Mouse (Mus musculus) CH12.LX (cell line): ENCODE data around the gene Serinc4. TPM values are rescaled to one million over a fixed set of nuclear protein-coding genes. Genes with fewer than 3 reads are reported as not detected.
"Not testable (repeated sequence)": the region's sequence is repeated elsewhere in the genome, so short reads cannot be mapped to it uniquely, and the experiment has no call there.

ENCODE experiments used
- DNase-seq: peaks from one replicate; pipeline ENCODE4 v3.0.0-alpha.2; 2013; ENCODE audit errors: extremely low read depth
- H3K27ac ChIP-seq: 2 replicates; pipeline ENCODE4 v1.5.1; 2012; ENCODE audit warnings: low read depth, mild to moderate bottlenecking, control low read depth, moderate library complexity; ENCODE audit not compliant: insufficient read depth
- H3K27me3 ChIP-seq: replicated peaks from 2 replicates; pipeline ENCODE3; 2012; ENCODE audit warnings: inconsistent platforms
- H3K36me3 ChIP-seq, 2 experiments: replicated peaks in 1 of 2; 2 replicates each; pipeline versions ENCODE3 to v1.6.1; 2012; ENCODE audit warnings: inconsistent platforms in 1 of 2, low read length in 1 of 2, mild to moderate bottlenecking in 1 of 2, mixed read lengths in 1 of 2, moderate library complexity in 1 of 2; ENCODE audit not compliant: control insufficient read depth in 1 of 2, insufficient read depth in 1 of 2
- H3K4me1 ChIP-seq, 2 experiments: 2 replicates each; pipeline ENCODE4 v1.6.1; 2012; ENCODE audit warnings: inconsistent platforms in 1 of 2, moderate library complexity in 1 of 2; ENCODE audit not compliant: insufficient read depth in 2 of 2, control insufficient read depth in 1 of 2
- H3K4me2 ChIP-seq: 2 replicates; pipeline ENCODE4 v1.6.1; 2012; ENCODE audit warnings: low read depth, mild to moderate bottlenecking, control low read depth; ENCODE audit not compliant: poor library complexity, insufficient read depth, severe bottlenecking
- H3K4me3 ChIP-seq, 3 experiments: fragments of 150-350 bp in 1 of 3; sonication (generic) in 1 of 3; replicated peaks in 1 of 3; 2 replicates each; pipeline versions ENCODE3 to v1.5.1; 2011 to 2012; ENCODE audit warnings: low read depth in 2 of 3, low read length in 2 of 3, mild to moderate bottlenecking in 2 of 3, moderate library complexity in 2 of 3, control low read depth in 1 of 3, improper control_type of control experiment in 1 of 3, inconsistent platforms in 1 of 3, mixed read lengths in 1 of 3; ENCODE audit not compliant: poor library complexity in 1 of 3
- H3K79me2 ChIP-seq: replicated peaks from 2 replicates; pipeline ENCODE4 v1.6.1; 2012; ENCODE audit warnings: mild to moderate bottlenecking, moderate library complexity; ENCODE audit not compliant: control insufficient read depth, poor library complexity, insufficient read depth, severe bottlenecking; ENCODE audit errors: extremely low read depth
- H3K9ac ChIP-seq: 2 replicates; pipeline ENCODE4 v1.6.1; 2012; ENCODE audit warnings: low read depth, mild to moderate bottlenecking, control low read depth, moderate library complexity; ENCODE audit not compliant: insufficient read depth
- H3K9me3 ChIP-seq: replicated peaks from 2 replicates; pipeline ENCODE3; 2012; ENCODE audit warnings: low read length, inconsistent platforms, mixed read lengths
- CHD1 ChIP-seq: IDR thresholded peaks from 2 replicates; pipeline ENCODE4 v1.6.1; 2012; ENCODE audit warnings: low read depth, low read length, improper control_type of control experiment, inconsistent platforms
- CHD2 ChIP-seq: IDR thresholded peaks from 2 replicates; pipeline ENCODE4 v1.6.1; 2011; ENCODE audit warnings: low read length, improper control_type of control experiment
- CTCF ChIP-seq, 2 experiments: IDR thresholded peaks in 1 of 2; conservative IDR thresholded peaks in 1 of 2; 2 replicates each; pipeline ENCODE4 v1.5.1; 2011 to 2012; ENCODE audit warnings: low read depth in 2 of 2, low read length in 2 of 2, improper control_type of control experiment in 1 of 2, inconsistent platforms in 1 of 2, mild to moderate bottlenecking in 1 of 2, moderate library complexity in 1 of 2
- E2F4 ChIP-seq: IDR thresholded peaks from 2 replicates; pipeline ENCODE4 v1.6.1; 2011; ENCODE audit warnings: low read depth, low read length, improper control_type of control experiment; ENCODE audit not compliant: insufficient replicate concordance
- ELF1 ChIP-seq: IDR thresholded peaks from 2 replicates; pipeline ENCODE4 v1.6.1; 2014; ENCODE audit warnings: low read depth, mild to moderate bottlenecking, inconsistent platforms, low read length, improper control_type of control experiment
- EP300 ChIP-seq: IDR thresholded peaks from 2 replicates; pipeline ENCODE4 v1.6.1; 2011; ENCODE audit warnings: low read length, improper control_type of control experiment
- ETS1 ChIP-seq: conservative IDR thresholded peaks from 2 replicates; pipeline ENCODE4 v1.6.1; 2012; ENCODE audit warnings: low read depth, mild to moderate bottlenecking, inconsistent platforms, low read length, improper control_type of control experiment, moderate library complexity
- GABPA ChIP-seq: IDR thresholded peaks from 2 replicates; pipeline ENCODE4 v1.6.1; 2012; ENCODE audit warnings: low read depth, low read length, improper control_type of control experiment, inconsistent platforms; ENCODE audit not compliant: insufficient replicate concordance
- HCFC1 ChIP-seq: IDR thresholded peaks from 2 replicates; pipeline ENCODE4 v1.6.1; 2012; ENCODE audit warnings: low read depth, mild to moderate bottlenecking, inconsistent platforms, low read length, improper control_type of control experiment
- IRF4 ChIP-seq: IDR thresholded peaks from 2 replicates; pipeline ENCODE4 v1.6.1; 2014; ENCODE audit warnings: low read depth, mild to moderate bottlenecking, inconsistent platforms, low read length, improper control_type of control experiment
- JUND ChIP-seq: conservative IDR thresholded peaks from 2 replicates; pipeline ENCODE4 v1.6.1; 2011; ENCODE audit warnings: low read depth, low read length, improper control_type of control experiment
- KAT2A ChIP-seq: IDR thresholded peaks from 2 replicates; pipeline ENCODE4 v1.6.1; 2012; ENCODE audit warnings: low read length, improper control_type of control experiment, inconsistent platforms; ENCODE audit not compliant: insufficient replicate concordance
- MAFK ChIP-seq: IDR thresholded peaks from 2 replicates; pipeline ENCODE4 v1.6.1; 2011; ENCODE audit warnings: low read length, improper control_type of control experiment; ENCODE audit not compliant: insufficient replicate concordance
- MAX ChIP-seq: IDR thresholded peaks from 2 replicates; pipeline ENCODE4 v1.6.1; 2011; ENCODE audit warnings: low read length, improper control_type of control experiment
- MXI1 ChIP-seq: IDR thresholded peaks from 2 replicates; pipeline ENCODE4 v1.6.1; 2011; ENCODE audit warnings: mild to moderate bottlenecking, low read depth, low read length, improper control_type of control experiment
- MYC ChIP-seq: IDR thresholded peaks from 2 replicates; pipeline ENCODE4 v1.6.1; 2011; ENCODE audit warnings: low read depth, mild to moderate bottlenecking, improper control_type of control experiment, low read length
- NELFE ChIP-seq: IDR thresholded peaks from 2 replicates; pipeline ENCODE4 v1.6.1; 2011; ENCODE audit warnings: low read depth, low read length, improper control_type of control experiment
- NRF1 ChIP-seq: IDR thresholded peaks from 2 replicates; pipeline ENCODE4 v1.6.1; 2014; ENCODE audit warnings: low read depth, mild to moderate bottlenecking, inconsistent platforms, low read length, improper control_type of control experiment, moderate library complexity
- PAX5 ChIP-seq: IDR thresholded peaks from 2 replicates; pipeline ENCODE4 v1.6.1; 2012; ENCODE audit warnings: low read length, inconsistent platforms, mixed read lengths
- POLR2A ChIP-seq: IDR thresholded peaks from 2 replicates; pipeline ENCODE4 v1.6.1; 2011; ENCODE audit warnings: low read depth, mild to moderate bottlenecking, improper control_type of control experiment, low read length
- POLR2AphosphoS2 ChIP-seq: IDR thresholded peaks from 2 replicates; pipeline ENCODE4 v1.6.1; 2011; ENCODE audit warnings: low read depth, low read length, improper control_type of control experiment
- RAD21 ChIP-seq: IDR thresholded peaks from 2 replicates; pipeline ENCODE4 v1.6.1; 2011; ENCODE audit warnings: low read depth, mild to moderate bottlenecking, low read length, improper control_type of control experiment, moderate library complexity
- RCOR1 ChIP-seq: conservative IDR thresholded peaks from 2 replicates; pipeline ENCODE4 v1.6.1; 2012; ENCODE audit warnings: low read depth, mild to moderate bottlenecking, inconsistent platforms, low read length, improper control_type of control experiment
- SIN3A ChIP-seq: IDR thresholded peaks from 2 replicates; pipeline ENCODE4 v1.6.1; 2012; ENCODE audit warnings: low read length, improper control_type of control experiment, inconsistent platforms
- TBP ChIP-seq: conservative IDR thresholded peaks from 2 replicates; pipeline ENCODE4 v1.6.1; 2011; ENCODE audit warnings: low read depth, low read length, improper control_type of control experiment
- TCF12 ChIP-seq: IDR thresholded peaks from 2 replicates; pipeline ENCODE4 v1.6.1; 2014; ENCODE audit warnings: low read depth, mild to moderate bottlenecking, inconsistent platforms, low read length, improper control_type of control experiment
- USF1 ChIP-seq: IDR thresholded peaks from 2 replicates; pipeline ENCODE4 v1.6.1; 2014; ENCODE audit warnings: low read depth, mild to moderate bottlenecking, inconsistent platforms, low read length, improper control_type of control experiment
- USF2 ChIP-seq: conservative IDR thresholded peaks from 2 replicates; pipeline ENCODE4 v1.6.1; 2011; ENCODE audit warnings: low read depth, low read length, improper control_type of control experiment
- ZC3H11A ChIP-seq: IDR thresholded peaks from 2 replicates; pipeline ENCODE4 v1.6.1; 2012; ENCODE audit warnings: low read depth, mild to moderate bottlenecking, inconsistent platforms, low read length, improper control_type of control experiment
- ZMIZ1 ChIP-seq: IDR thresholded peaks from 2 replicates; pipeline ENCODE4 v1.6.1; 2012; ENCODE audit warnings: low read depth, mild to moderate bottlenecking, inconsistent platforms, low read length, improper control_type of control experiment
- ZNF384 ChIP-seq: IDR thresholded peaks from 2 replicates; pipeline ENCODE4 v1.6.1; 2012; ENCODE audit warnings: low read depth, low read length, improper control_type of control experiment, inconsistent platforms
- dilution Hi-C: fragments of 300-500 bp; cut with MboI; formaldehyde crosslinking; loops from 2 replicates; pipeline ENCODE4 v1.14.3; 2020; ENCODE audit warnings: low sequenced_read_pairs; ENCODE audit not compliant: extremely low pct_unique_long_range_greater_than_20kb, extremely low pct_ligation_motif_present
- in situ Hi-C: fragments of 300-500 bp; cut with MboI; formaldehyde crosslinking; loops from 3 replicates; pipeline ENCODE4 v1.14.3; 2019; ENCODE audit warnings: low sequenced_read_pairs, low pct_ligation_motif_present, low pct_unique_long_range_greater_than_20kb, mixed read lengths
- polyA plus RNA-seq: library from polyadenylated mRNA; unstranded; fragments of >175 nt; gene quantifications from 2 replicates; pipeline ENCODE4 v1.2.1, GENCODE M21; 2012; ENCODE audit warnings: low read depth; ENCODE audit not compliant: insufficient read length
- total RNA-seq, 2 experiments: library from RNA; depleted of rRNA; stranded (reverse); fragments of 300-350 nt in 1 of 2; fragments of >200 nt in 1 of 2; gene quantifications; 2 replicates each; pipeline ENCODE4 v1.2.3; 2012 to 2014

The Serinc4 gene
- total RNA-seq (2012; rRNA removed) (0.89 and 1.0 TPM in 2 replicates), total RNA-seq (2014; rRNA removed) (0.17 TPM in 1 of 2 replicates, not detected in the other), polyA plus RNA-seq (0.29 and 1.2 TPM in 2 replicates)

GRCm38 (mm10) chr2:121456692-121457642 lies at the start of gene Serinc4:
Serinc4 (minus strand) TSS chr2:121456781.
- no peak for TF ChIP-seq ETS1
- no peak for TF ChIP-seq CHD2
- no peak for TF ChIP-seq CTCF (conservative IDR thresholded peaks at IDR 0.05 in 1 of 2, IDR thresholded peaks at IDR 0.05 in 1 of 2; ENCODE audit: low read depth in 2 of 2, low read length in 2 of 2)
- TF ChIP-seq MAFK, result no peak
- peak; percentile 91 for TF ChIP-seq ZMIZ1
- TF ChIP-seq ZC3H11A, result no peak
- peak; percentile 74; the same call in 1 of the 2 replicates for TF ChIP-seq TCF12
- TF ChIP-seq JUND, result no peak
- peak; percentile 30; the same call in 1 of the 2 replicates for TF ChIP-seq IRF4
- peak; percentile 88 for TF ChIP-seq NELFE
- no peak for TF ChIP-seq ZNF384
- TF ChIP-seq CHD1, result no peak
- peak; percentile 80; the same call in 1 of the 2 replicates for TF ChIP-seq MXI1
- TF ChIP-seq POLR2AphosphoS2, result peak; percentile 89; the same call in 1 of the 2 replicates
- TF ChIP-seq USF2, result no peak
- TF ChIP-seq RCOR1, result no peak
- TF ChIP-seq GABPA, result no peak
- TF ChIP-seq TBP, result peak; percentile 60; the same call in 1 of the 2 replicates
- no peak for TF ChIP-seq USF1
- peak; percentile 89 for TF ChIP-seq MYC
- no peak for TF ChIP-seq PAX5
- TF ChIP-seq NRF1, result peak; percentile 78
- TF ChIP-seq RAD21, result no peak
- peak; percentile 78 for TF ChIP-seq HCFC1
- 0 out of 2 replicates have a peak, but pooled peaks have one; percentile 16 for TF ChIP-seq KAT2A
- TF ChIP-seq POLR2A, result peak; percentile 94
- TF ChIP-seq SIN3A, result peak; percentile 81
- TF ChIP-seq EP300, result no peak
- 0 out of 2 replicates have a peak, but pooled peaks have one; percentile 5 for TF ChIP-seq E2F4
- peak; percentile 89 for TF ChIP-seq MAX
- TF ChIP-seq ELF1, result peak; percentile 87
- peak within 1 kb of the TSS; percentile 72 to 97 (median 86) for H3K4me3 ChIP-seq
- peak within 1 kb of the TSS; percentile 81 for H3K9ac ChIP-seq
- H3K9me3 ChIP-seq, result no peaks in the 10 kb centered on the region
- no peaks in the 10 kb centered on the region for H3K27me3 ChIP-seq
- peak within 1 kb of the TSS; percentile 52 for H3K27ac ChIP-seq
- H3K36me3 ChIP-seq, result peaks cover 12 to 51% of the 10 kb centered on the region in 2 experiments
- in situ Hi-C loops, result no loop called here
- peak within 1 kb of the TSS; percentile 80 for H3K4me2 ChIP-seq
- peak; percentile 92 for DNase-seq
- peaks cover 0 to 21% of the 10 kb centered on the region in 2 experiments; a peak in 2 of 4 replicates for H3K4me1 ChIP-seq
- 0 out of 2 replicates have a peak, but pooled peaks cover 2% of the 10 kb centered on the region for H3K79me2 ChIP-seq
- dilution Hi-C loops, result no loop called here

GRCm38 (mm10) chr2:121501550-121501949 lies 45.0 kb upstream of the Serinc4 start:
- H3K9me3 ChIP-seq, H3K4me1 ChIP-seq, H3K9ac ChIP-seq, H3K4me2 ChIP-seq, H3K4me3 ChIP-seq, DNase-seq, H3K27ac ChIP-seq, H3K27me3 ChIP-seq, dilution Hi-C loops, in situ Hi-C loops: not testable (repeated sequence)
- H3K79me2 ChIP-seq, result peaks cover 13% of the 10 kb centered on the region
- peaks cover 8 to 14% of the 10 kb centered on the region in 2 experiments for H3K36me3 ChIP-seq
